Mouse (Mus musculus) liver, adult 2 months (tissue): Measurements from ENCODE around the gene Spint2. TPM values are rescaled to one million over a fixed set of nuclear protein-coding genes. Genes with fewer than 3 reads are reported as not detected.

Source experiments
- DNase-seq: peaks from one replicate; pipeline ENCODE4 v3.0.0-alpha.2; 2011; ENCODE audit warnings: low read depth, low spot score; ENCODE audit errors: extremely low read depth
- H3K27ac ChIP-seq: fragments of 200-500 bp; replicated peaks from 2 replicates; pipeline ENCODE4 v1.5.1; 2012; ENCODE audit warnings: low read depth, mild to moderate bottlenecking, control low read depth, inconsistent platforms, low read length; ENCODE audit not compliant: insufficient read depth
- H3K27me3 ChIP-seq: fragments of 200-500 bp; 2 replicates; pipeline ENCODE4 v1.6.1; 2012; ENCODE audit warnings: mild to moderate bottlenecking, moderate library complexity, low read length, inconsistent platforms; ENCODE audit not compliant: control insufficient read depth, insufficient read depth
- H3K36me3 ChIP-seq: fragments of 200-500 bp; 2 replicates; pipeline ENCODE4 v1.6.1; 2012; ENCODE audit warnings: low read length, inconsistent platforms; ENCODE audit not compliant: control insufficient read depth, insufficient read depth
- H3K4me1 ChIP-seq: fragments of 200-500 bp; 2 replicates; pipeline ENCODE4 v1.6.1; 2011; ENCODE audit warnings: low read length; ENCODE audit not compliant: control insufficient read depth, insufficient read depth
- H3K4me3 ChIP-seq: fragments of 200-500 bp; 2 replicates; pipeline ENCODE4 v1.5.1; 2011; ENCODE audit warnings: low read depth, mild to moderate bottlenecking, control low read depth, low read length, moderate library complexity; ENCODE audit not compliant: insufficient read depth
- H3K79me2 ChIP-seq: fragments of 200-500 bp; 2 replicates; pipeline ENCODE4 v1.6.1; 2012; ENCODE audit warnings: inconsistent platforms, mild to moderate bottlenecking, low read length, moderate library complexity; ENCODE audit not compliant: control insufficient read depth, insufficient read depth
- H3K9ac ChIP-seq: fragments of 200-500 bp; 2 replicates; pipeline ENCODE4 v1.6.1; 2012; ENCODE audit warnings: low read depth, mild to moderate bottlenecking, control low read depth, inconsistent platforms, low read length
- CTCF ChIP-seq: fragments of 200-500 bp; IDR thresholded peaks from 2 replicates; pipeline ENCODE4 v1.5.1; 2011; ENCODE audit warnings: low read depth, low read length, control low read depth
- POLR2A ChIP-seq: fragments of 200-500 bp; IDR thresholded peaks from 2 replicates; pipeline ENCODE4 v1.6.1; 2011; ENCODE audit warnings: low read length, control low read depth; ENCODE audit not compliant: insufficient read depth; ENCODE audit errors: extremely low read depth
- WGBS: fragments of 180-500 bp; shearing (Covaris S2); methylation state at CpG from one replicate; pipeline ENCODE4 v1.1.7; 2018; 5-methylcytosine and 5-hydroxymethylcytosine counted together
- polyA plus RNA-seq: library from polyadenylated mRNA; depleted of rRNA; stranded (reverse); fragments of >200 nt; gene quantifications from 2 replicates; pipeline ENCODE4 v1.2.3, GENCODE M21; 2012
- total RNA-seq: library from RNA; depleted of rRNA; stranded (reverse); fragments of >200 nt; gene quantifications from 2 replicates; pipeline ENCODE4 v1.2.3, GENCODE M21; 2014

Spint2 gene
- total and polyA plus RNA-seq, 2 experiments: 24.8 to 120 TPM

GRCm38 (mm10) chr7:29317558-29317957, 35.8 kb upstream of the Spint2 start:
- Histone ChIP-seq H3K27me3 (no peaks in the 10 kb centered on the region), H3K9ac (no peak overlapping the region), H3K27ac (no peak overlapping the region), H3K4me1 (peaks cover 4% of the 10 kb centered on the region; the same call in 1 of the 2 replicates), H3K79me2 (no peaks in the 10 kb centered on the region), H3K4me3 (no peak overlapping the region), H3K36me3 (peaks cover 2% of the 10 kb centered on the region; the same call in 1 of the 2 replicates)
- DNase-seq: no peak
- TF ChIP-seq POLR2A: no peak
- no peak for TF ChIP-seq CTCF
- 43% methylated on average over 2 of the region's 2 CpGs for WGBS

GRCm38 (mm10) chr7:29316976-29317375, 35.3 kb upstream of the Spint2 start:
- WGBS: 65% methylated on average over 10 of the region's 10 CpGs
- Histone ChIP-seq H3K4me1 (peaks cover 4% of the 10 kb centered on the region; the same call in 1 of the 2 replicates), H3K9ac (no peak overlapping the region), H3K36me3 (peaks cover 2% of the 10 kb centered on the region; the same call in 1 of the 2 replicates), H3K79me2 (no peaks in the 10 kb centered on the region), H3K4me3 (no peak overlapping the region), H3K27ac (no peak overlapping the region), H3K27me3 (no peaks in the 10 kb centered on the region)
- TF ChIP-seq CTCF (no peak), POLR2A (no peak)
- DNase-seq: no peak

DNA sequence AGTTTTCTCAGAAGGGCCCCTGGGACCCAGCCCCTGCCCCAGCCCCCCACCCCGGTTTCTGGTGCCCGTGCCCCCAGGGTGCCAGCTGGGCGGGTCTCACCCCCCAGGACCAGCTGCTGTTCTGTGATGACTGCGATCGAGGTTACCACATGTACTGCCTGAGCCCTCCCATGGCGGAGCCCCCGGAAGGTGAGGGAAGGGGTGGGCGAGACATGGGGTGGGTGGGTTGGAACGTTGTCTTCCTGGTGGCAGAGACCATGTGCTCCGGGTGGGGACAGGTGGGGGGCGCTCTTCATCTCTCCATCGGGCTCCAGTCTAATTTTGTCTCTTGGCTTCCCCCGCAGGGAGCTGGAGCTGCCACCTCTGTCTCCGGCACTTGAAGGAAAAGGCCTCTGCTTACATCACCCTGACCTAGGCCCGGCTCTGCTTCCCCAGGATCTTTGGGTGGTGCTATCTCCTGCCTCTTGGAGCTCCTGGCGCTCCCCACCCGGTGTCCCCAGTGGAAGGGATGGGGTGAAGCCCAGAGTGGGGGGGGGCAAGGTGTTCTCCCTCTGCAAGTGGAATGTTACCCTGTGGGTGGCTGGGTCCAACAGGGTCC, 34.5 kb upstream of the Spint2 start:
- H3K36me3 ChIP-seq: no peaks in the 10 kb centered on the region
- H3K79me2 ChIP-seq: no peaks in the 10 kb centered on the region
- no peaks in the 10 kb centered on the region for H3K27me3 ChIP-seq
- no peak overlapping the region for H3K9ac ChIP-seq
- no peak overlapping the region for H3K27ac ChIP-seq
- peaks cover 4% of the 10 kb centered on the region; the same call in 1 of the 2 replicates for H3K4me1 ChIP-seq
- no peak for TF ChIP-seq CTCF
- no peak for TF ChIP-seq POLR2A
- no peak for DNase-seq
- no peak overlapping the region for H3K4me3 ChIP-seq
- WGBS: 84% methylated on average over 17 of the region's 17 CpGs

DNA sequence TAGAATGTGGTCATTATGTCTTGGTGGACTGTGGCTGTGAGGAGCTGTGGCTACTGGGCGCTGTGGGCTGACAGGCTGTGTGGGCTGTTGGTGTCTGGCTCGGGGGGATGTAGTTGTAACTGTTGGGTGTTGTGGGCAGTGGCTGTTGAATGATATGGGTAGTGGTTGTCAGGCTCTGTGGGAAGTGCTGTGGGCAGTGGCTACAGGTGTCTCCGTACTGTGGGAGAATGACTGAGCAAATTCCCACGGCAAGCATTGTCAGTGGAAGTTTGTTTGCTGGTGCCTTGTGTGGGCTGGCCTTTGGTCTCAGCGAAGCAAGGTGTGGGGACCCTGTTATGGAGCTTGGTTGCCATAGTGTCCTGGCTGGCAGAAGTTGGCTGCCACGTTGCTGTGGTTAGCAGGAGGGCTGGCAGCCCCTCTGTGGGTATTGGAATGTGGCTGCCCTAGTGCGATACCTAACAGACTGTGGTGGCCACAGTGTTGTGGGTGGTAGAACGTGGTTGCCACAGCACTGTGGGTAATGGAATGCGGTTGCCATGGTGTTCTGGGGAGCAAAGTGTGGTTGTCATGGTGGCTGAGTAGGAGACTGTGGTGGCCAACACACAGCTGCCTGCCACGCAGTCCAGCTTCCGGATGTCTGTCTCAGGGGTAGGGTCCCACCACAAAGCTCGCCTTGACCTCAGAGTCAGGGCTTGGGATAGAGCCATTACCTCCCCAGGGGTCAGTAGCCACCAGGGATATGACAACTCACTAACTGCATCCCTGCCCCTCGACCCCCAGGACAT, 33.3 kb upstream of the Spint2 start:
- TF ChIP-seq POLR2A (no peak), CTCF (no peak)
- peaks cover 3% of the 10 kb centered on the region; the same call in 1 of the 2 replicates for H3K4me1 ChIP-seq
- H3K27me3 ChIP-seq: no peaks in the 10 kb centered on the region
- WGBS: 84% methylated on average over 13 of the region's 13 CpGs
- no peak overlapping the region for H3K27ac ChIP-seq
- DNase-seq: no peak
- H3K79me2 ChIP-seq: no peaks in the 10 kb centered on the region
- no peaks in the 10 kb centered on the region for H3K36me3 ChIP-seq
- H3K4me3 ChIP-seq: no peak overlapping the region
- no peak overlapping the region for H3K9ac ChIP-seq

GRCm38 (mm10) chr7:29313572-29314261, 32.0 kb upstream of the Spint2 start:
- Histone ChIP-seq H3K36me3 (no peaks in the 10 kb centered on the region), H3K27ac (no peak overlapping the region), H3K4me1 (peaks cover 3% of the 10 kb centered on the region; the same call in 1 of the 2 replicates), H3K27me3 (no peaks in the 10 kb centered on the region; the same call in 1 of the 2 replicates), H3K9ac (no peak overlapping the region), H3K79me2 (no peaks in the 10 kb centered on the region), H3K4me3 (no peak overlapping the region)
- 72% methylated on average over 9 of the region's 9 CpGs for WGBS
- DNase-seq: no peak
- TF ChIP-seq POLR2A (no peak), CTCF (no peak)
